Mouse (Mus musculus) heart, embryonic 10.5 days (tissue): ENCODE data around the gene Ttc28. TPM values are rescaled to one million over a fixed set of nuclear protein-coding genes. Genes with fewer than 3 reads are reported as not detected.

ENCODE experiments used
- DNase-seq: peaks from one replicate; pipeline ENCODE4 v3.0.0-alpha.2; 2017; ENCODE audit warnings: low spot score
- H3K27ac ChIP-seq: fragments of 300-500 bp; sonication (generic); 2 replicates; pipeline ENCODE4 v1.5.1; 2016; ENCODE audit warnings: mild to moderate bottlenecking
- H3K27me3 ChIP-seq: fragments of 300-500 bp; sonication (generic); 2 replicates; pipeline ENCODE4 v1.6.1; 2016; ENCODE audit warnings: mild to moderate bottlenecking; ENCODE audit not compliant: poor library complexity, insufficient read depth, severe bottlenecking
- H3K36me3 ChIP-seq: fragments of 300-500 bp; sonication (generic); 2 replicates; pipeline ENCODE4 v1.6.1; 2016; ENCODE audit warnings: mild to moderate bottlenecking, moderate library complexity
- H3K4me1 ChIP-seq: fragments of 300-500 bp; sonication (generic); 2 replicates; pipeline ENCODE4 v1.6.1; 2016; ENCODE audit warnings: mild to moderate bottlenecking
- H3K4me3 ChIP-seq: fragments of 300-500 bp; sonication (generic); 2 replicates; pipeline ENCODE4 v1.5.1; 2016; ENCODE audit warnings: mild to moderate bottlenecking, moderate library complexity
- H3K9me3 ChIP-seq: fragments of 300-500 bp; sonication (generic); 2 replicates; pipeline ENCODE4 v1.6.1; 2016; ENCODE audit warnings: mild to moderate bottlenecking, moderate library complexity
- WGBS: fragments of 180-500 bp; shearing (Covaris S2); methylation state at CpG from one replicate; pipeline ENCODE4 v1.1.7; 2016; 5-methylcytosine and 5-hydroxymethylcytosine counted together
- polyA plus RNA-seq: library from polyadenylated mRNA; unstranded; fragments of >200 nt; fragmentation: Nextera tagmentation; extraction: Ambion mirVana; gene quantifications from 2 replicates; pipeline ENCODE4 v1.2.1, GENCODE M21; 2016

The Ttc28 gene
- polyA plus RNA-seq, 1 experiment from 2014 or later: 10.9 TPM

DNA sequence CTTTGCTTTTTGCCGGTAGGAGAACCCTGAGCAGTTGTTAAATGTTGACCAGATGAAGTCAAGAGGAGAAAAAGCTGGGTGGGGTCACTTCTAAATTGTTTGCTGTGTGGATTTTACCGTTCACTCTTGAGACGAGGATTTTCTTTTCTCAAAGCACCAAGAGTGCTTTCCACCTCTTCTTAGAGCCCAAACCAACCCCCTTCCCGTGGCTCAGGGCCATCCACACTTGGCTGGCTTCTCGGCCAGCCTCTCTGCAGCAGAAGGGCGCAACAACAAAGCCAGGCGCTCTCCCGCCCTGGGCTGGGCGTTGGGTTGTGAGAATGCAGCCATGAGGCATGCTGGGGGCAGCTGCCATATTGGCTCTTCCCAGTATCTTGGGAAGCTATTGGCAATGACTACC lies 170.5 kb downstream of the Ttc28 start:
- DNase-seq: no peak
- H3K27me3 ChIP-seq: peaks cover 74% of the 10 kb centered on the region
- no peaks in the 10 kb centered on the region for H3K9me3 ChIP-seq
- H3K4me1 ChIP-seq: peaks cover 29% of the 10 kb centered on the region
- H3K36me3 ChIP-seq: no peaks in the 10 kb centered on the region
- no peak overlapping the region for H3K4me3 ChIP-seq
- WGBS: 84% methylated on average over 9 of the region's 9 CpGs
- no peak overlapping the region for H3K27ac ChIP-seq

DNA sequence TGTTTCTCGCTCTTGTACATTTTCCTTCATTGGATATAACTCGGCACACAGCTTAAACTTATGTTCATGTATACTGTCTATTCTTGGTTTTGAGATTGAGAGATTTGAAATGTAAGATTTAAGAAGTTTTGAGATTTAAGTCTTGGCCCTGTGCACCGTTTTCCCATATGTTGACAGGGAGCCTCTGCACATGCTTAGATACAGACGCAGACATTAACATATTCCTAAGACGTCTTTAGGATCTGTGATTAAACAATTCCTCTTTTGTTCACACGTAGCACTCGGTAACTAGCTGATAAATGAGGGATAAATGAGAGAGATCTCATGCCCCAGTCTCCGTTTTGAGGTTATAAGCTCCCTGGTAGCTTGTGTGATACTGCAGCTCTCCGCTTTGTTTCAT lies 174.8 kb downstream of the Ttc28 start:
- H3K4me3 ChIP-seq: no peak overlapping the region
- H3K9me3 ChIP-seq: no peaks in the 10 kb centered on the region
- H3K36me3 ChIP-seq: no peaks in the 10 kb centered on the region
- H3K4me1 ChIP-seq: peaks cover 51% of the 10 kb centered on the region
- no peak for DNase-seq
- no peak overlapping the region for H3K27ac ChIP-seq
- 62% methylated on average over 9 of the region's 9 CpGs for WGBS
- H3K27me3 ChIP-seq: peaks cover 68% of the 10 kb centered on the region

DNA sequence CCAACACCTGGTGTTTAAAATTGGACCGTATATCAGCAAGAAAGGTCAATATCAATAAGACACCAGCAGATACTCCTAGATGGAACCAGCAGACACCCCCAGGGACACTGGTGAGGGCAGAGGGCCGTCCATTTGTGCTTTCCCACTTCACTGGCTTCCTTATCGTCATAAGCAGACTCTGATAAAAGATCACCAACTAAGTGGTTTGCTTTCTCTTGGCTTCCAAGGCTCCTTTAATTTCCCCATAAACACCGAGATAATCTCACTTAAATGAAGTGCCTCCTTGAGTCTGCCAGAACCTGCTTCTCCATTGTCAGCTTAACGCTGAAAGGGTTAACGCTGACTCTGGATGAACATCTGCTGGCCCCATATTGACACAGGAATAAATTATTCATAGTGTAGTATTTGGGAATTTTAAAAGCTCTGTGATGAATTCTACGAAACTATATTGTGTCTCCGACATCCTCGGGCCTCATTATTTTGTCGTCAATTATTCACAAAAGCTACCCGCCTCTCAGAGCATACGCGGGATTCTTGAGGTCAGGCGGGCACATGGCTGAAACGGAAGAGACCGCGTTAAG lies 175.3 kb downstream of the Ttc28 start:
- no peak overlapping the region for H3K27ac ChIP-seq
- no peaks in the 10 kb centered on the region for H3K36me3 ChIP-seq
- no peak overlapping the region for H3K4me3 ChIP-seq
- H3K9me3 ChIP-seq: no peaks in the 10 kb centered on the region
- 66% methylated on average over 17 of the region's 17 CpGs for WGBS
- H3K4me1 ChIP-seq: peaks cover 51% of the 10 kb centered on the region
- peaks cover 69% of the 10 kb centered on the region for H3K27me3 ChIP-seq
- DNase-seq: no peak

DNA sequence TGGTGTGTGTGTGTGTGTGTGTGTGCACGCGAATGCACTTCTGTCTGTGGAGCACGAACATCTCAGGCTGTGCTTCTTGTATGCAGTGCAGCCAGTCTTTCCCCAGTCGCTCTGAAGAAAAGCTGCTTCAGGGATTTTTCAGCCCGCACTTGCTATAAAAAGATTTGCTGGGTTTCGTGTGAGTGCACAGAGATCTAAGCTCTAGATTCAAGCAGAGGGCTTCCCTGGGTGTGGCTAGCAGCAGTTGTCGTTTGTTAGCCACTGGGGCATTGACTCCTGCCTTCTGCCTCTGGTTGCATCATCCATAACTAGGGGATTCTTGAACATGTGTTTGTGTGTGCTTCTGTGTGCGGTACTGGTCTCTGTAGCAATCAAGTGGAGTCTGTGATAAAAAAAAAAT lies 175.9 kb downstream of the Ttc28 start:
- H3K36me3 ChIP-seq: no peaks in the 10 kb centered on the region
- H3K27ac ChIP-seq: no peak overlapping the region
- 68% methylated on average over 8 of the region's 8 CpGs for WGBS
- H3K27me3 ChIP-seq: peaks cover 70% of the 10 kb centered on the region
- no peak overlapping the region for H3K4me3 ChIP-seq
- no peaks in the 10 kb centered on the region for H3K9me3 ChIP-seq
- DNase-seq: no peak
- H3K4me1 ChIP-seq: peaks cover 51% of the 10 kb centered on the region

DNA sequence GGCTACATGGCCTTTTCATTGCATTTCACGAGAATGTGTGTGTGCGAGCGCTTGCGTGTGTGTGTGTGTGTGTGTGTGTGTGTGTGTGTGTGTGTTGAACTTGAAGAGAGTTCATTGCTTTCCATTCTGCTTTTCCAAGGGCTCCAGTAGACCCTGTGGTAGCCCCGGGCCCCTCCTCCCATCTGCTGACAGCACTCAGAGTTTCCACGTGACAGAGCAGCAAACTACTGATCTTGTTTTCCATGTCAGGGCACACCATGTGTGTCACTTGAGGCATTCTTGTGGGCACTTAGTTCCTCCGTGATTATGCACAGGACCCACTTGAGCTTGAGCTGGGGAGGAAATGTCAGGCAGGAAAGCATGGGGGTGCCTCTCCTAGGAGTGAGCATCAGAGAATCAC lies 177.5 kb downstream of the Ttc28 start:
- 50% methylated on average over 7 of the region's 7 CpGs for WGBS
- Histone ChIP-seq H3K27ac (no peak overlapping the region), H3K9me3 (no peaks in the 10 kb centered on the region), H3K36me3 (no peaks in the 10 kb centered on the region), H3K4me1 (peaks cover 51% of the 10 kb centered on the region), H3K4me3 (no peak overlapping the region), H3K27me3 (peaks cover 76% of the 10 kb centered on the region)
- DNase-seq: peak; percentile 90

DNA sequence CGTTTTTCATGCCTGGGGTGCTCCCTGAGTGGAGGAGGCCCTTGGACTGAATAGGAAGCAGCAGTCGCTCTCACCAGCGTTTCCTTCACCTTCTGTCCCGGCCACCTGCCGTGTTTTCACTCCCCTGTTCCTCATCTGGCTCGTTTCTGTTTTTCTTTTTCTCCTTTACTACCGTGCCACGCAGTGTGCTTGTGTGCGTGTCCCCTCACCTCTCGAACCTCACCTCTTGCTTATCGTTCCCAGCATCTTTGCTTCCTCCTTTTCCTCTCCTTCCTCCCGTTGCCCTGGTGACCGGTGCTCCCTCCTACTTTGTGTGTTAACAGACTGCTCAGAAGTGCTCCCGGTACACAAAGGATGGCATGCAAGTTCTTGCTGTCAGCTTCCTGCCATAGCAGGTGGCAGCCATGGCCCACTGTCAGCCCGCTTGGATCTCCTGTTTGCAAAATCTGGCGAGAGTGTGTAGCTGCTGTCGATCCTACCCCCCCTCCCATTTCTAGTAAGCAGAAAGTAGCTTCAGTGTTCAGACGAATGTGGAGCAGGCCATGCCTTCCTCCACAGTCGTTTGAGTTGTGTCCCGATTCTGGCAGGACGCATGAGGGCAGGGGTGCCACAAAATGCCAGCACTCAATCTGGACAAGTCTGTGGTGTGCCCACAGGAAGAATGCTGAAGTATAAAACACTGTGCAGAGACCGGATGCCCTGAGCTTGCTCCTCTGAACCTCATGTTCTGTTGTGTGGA lies 179.0 kb downstream of the Ttc28 start:
- H3K4me1 ChIP-seq: peaks cover 51% of the 10 kb centered on the region
- no peak overlapping the region for H3K4me3 ChIP-seq
- WGBS: 68% methylated on average over 22 of the region's 22 CpGs
- H3K27me3 ChIP-seq: peaks cover 66% of the 10 kb centered on the region
- no peak overlapping the region for H3K27ac ChIP-seq
- H3K36me3 ChIP-seq: no peaks in the 10 kb centered on the region
- H3K9me3 ChIP-seq: no peaks in the 10 kb centered on the region
- no peak for DNase-seq

DNA sequence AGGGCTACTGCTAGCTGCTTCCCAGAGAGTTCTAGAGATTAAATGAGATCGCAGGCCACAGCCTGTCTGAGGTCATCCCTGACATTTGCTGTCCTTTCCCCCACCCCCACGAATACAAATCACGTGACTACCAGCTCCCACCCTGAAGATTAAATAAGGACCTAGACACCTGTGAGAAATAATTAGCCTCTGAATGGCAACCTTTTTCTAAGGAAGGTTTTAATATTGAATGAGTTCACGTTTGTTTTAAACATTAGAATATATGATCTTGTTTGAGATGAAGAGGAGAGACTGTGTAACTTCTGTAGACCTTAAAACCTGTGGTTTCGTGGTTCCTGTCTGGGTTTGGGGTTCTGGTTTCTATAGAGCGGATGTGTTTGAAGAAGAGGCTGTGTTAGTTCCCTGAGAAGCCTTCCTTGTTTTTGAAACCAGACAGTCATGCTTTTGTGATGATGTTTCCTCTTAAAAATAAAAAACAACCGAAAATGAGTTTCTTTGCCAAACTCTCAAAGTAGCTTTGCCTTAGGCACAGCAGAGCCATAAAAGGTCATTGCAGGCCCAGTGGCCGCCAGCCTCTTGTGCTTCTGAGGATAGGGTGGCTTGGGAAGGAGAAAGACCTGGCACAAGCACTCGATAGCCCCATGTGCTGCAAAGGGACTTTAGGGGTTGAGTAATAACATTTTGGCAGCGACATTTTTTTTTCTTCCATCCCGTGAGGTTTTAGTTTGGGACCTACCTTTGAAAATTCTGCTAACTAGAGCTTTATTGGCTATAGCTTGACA lies 179.7 kb downstream of the Ttc28 start:
- Histone ChIP-seq H3K27ac (no peak overlapping the region), H3K4me1 (peaks cover 44% of the 10 kb centered on the region), H3K36me3 (no peaks in the 10 kb centered on the region), H3K9me3 (no peaks in the 10 kb centered on the region), H3K27me3 (peaks cover 63% of the 10 kb centered on the region), H3K4me3 (no peak overlapping the region)
- no peak for DNase-seq
- 76% methylated on average over 11 of the region's 11 CpGs for WGBS

DNA sequence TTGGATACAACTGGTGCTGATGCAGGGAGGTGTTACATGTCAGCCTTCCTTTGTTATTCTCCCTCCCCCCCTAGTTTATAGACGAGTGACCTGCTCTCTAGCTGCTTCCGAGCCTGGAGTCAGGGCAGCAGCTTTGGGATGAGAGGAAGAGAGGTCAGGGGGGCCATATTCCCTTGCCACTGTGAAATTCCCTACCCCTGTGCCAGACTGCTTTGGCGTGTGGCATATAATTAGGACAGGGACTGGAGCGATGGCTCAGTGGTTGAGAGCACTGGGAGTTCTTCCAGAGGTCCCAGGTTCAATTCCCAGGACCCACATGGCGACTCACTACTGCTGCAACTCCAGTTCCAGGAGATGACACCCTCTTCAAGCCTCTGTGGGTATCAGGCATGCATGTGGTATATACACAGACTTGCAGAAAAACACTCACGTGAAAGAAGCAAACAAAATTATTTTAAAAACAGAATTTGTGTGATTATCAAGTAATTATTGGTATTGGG lies 180.7 kb downstream of the Ttc28 start:
- Histone ChIP-seq H3K4me3 (no peak overlapping the region), H3K36me3 (no peaks in the 10 kb centered on the region), H3K9me3 (no peaks in the 10 kb centered on the region), H3K27ac (no peak overlapping the region), H3K4me1 (peaks cover 35% of the 10 kb centered on the region), H3K27me3 (peaks cover 61% of the 10 kb centered on the region)
- 82% methylated on average over 6 of the region's 6 CpGs for WGBS
- peak; percentile 58 for DNase-seq

DNA sequence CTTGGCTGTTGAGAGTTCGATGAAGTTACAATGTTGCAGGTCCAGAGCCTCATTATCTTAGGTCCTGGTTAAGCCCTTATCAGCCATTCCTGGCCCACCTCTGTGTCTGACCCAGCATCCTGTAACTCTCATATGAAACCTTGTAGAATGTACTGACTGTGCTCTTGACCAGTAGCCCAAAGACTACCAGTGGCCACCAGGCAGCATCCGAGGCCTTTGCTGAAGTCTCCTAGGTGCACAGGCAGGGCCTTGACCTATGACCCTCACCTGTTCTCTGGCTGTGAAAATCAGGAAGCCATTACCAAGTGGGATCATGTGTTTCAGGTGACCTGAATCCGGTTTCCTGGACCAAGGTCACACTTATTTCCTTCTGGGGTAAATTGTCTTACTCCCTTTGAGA lies 183.6 kb downstream of the Ttc28 start:
- Histone ChIP-seq H3K4me1 (peaks cover 9% of the 10 kb centered on the region; the same call in 1 of the 2 replicates), H3K9me3 (no peaks in the 10 kb centered on the region), H3K36me3 (no peaks in the 10 kb centered on the region), H3K4me3 (no peak overlapping the region), H3K27ac (no peak overlapping the region), H3K27me3 (peaks cover 68% of the 10 kb centered on the region)
- DNase-seq: peak; percentile 66
- 78% methylated on average over 3 of the region's 3 CpGs for WGBS

DNA sequence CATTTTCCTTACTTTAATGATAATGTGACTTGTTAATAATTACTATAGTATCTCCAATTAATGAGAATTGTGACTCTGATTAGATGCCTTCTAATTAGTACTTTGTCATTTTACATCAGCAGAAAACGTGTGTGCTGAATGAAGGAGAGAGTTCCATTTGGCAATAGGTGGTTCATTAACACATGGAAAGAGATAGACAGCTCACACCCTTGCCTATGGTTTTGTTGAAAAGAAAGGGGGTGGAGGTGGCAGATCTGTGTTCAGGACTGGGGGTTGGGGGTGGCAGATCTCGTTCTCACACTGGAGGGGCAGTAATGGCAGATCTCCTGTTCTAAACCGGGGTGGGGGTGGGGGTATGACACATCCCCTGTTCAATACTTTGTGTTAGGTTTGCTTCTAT lies 184.4 kb downstream of the Ttc28 start:
- no peak overlapping the region for H3K4me3 ChIP-seq
- WGBS: 59% methylated on average over 3 of the region's 3 CpGs
- H3K27me3 ChIP-seq: peaks cover 68% of the 10 kb centered on the region
- no peaks in the 10 kb centered on the region for H3K36me3 ChIP-seq
- DNase-seq: no peak
- H3K4me1 ChIP-seq: peaks cover under 1% of the 10 kb centered on the region; the same call in 1 of the 2 replicates
- no peaks in the 10 kb centered on the region for H3K9me3 ChIP-seq
- H3K27ac ChIP-seq: no peak overlapping the region

DNA sequence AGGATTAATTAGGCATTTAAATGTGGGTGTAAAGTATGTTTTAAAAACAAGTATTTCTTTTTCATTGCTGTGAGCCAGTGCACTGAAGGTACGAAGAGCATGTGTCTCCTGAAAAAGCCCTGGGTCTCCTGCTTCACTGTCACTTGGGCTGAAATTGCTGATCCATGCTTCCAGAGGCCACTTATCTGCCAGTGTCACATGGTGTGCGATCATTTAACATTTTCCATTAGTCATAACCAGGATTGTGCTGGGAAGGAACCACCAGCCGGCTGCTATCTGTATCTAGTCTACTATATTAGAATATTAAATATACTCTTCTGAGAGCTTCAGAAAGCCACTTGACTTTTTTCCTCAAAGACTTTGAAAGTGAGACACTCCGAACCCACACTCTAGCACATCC lies 186.2 kb downstream of the Ttc28 start:
- Histone ChIP-seq H3K4me3 (no peak overlapping the region), H3K4me1 (no peaks in the 10 kb centered on the region), H3K27me3 (peaks cover 66% of the 10 kb centered on the region), H3K36me3 (no peaks in the 10 kb centered on the region), H3K9me3 (no peaks in the 10 kb centered on the region), H3K27ac (no peak overlapping the region)
- DNase-seq: no peak
- WGBS: 76% methylated on average over 4 of the region's 4 CpGs

DNA sequence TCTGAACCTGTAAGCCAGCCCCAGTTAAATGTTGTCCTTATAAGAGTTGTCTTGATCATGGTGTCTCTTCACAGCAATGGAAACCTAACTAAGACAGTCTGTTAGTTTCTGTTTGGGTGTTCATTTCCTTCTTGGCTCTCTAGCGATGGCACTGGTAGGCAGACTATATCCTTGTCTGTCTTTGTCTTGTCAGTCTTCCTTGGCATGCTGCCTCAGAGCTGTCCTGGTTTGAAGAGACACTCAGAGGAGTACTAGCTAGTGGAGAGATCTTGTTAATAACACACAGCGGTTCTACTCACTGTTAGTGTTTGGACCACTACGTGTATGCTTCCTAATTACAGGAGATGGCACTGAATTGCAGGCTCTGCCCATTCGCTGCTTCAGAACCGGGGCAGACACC lies 189.9 kb downstream of the Ttc28 start:
- WGBS: 90% methylated on average over 5 of the region's 5 CpGs
- no peak overlapping the region for H3K4me3 ChIP-seq
- no peak for DNase-seq
- peaks cover 46% of the 10 kb centered on the region; the same call in 1 of the 2 replicates for H3K27me3 ChIP-seq
- H3K36me3 ChIP-seq: no peaks in the 10 kb centered on the region; the same call in 1 of the 2 replicates
- H3K4me1 ChIP-seq: peaks cover 8% of the 10 kb centered on the region
- H3K9me3 ChIP-seq: no peaks in the 10 kb centered on the region
- H3K27ac ChIP-seq: no peak overlapping the region

DNA sequence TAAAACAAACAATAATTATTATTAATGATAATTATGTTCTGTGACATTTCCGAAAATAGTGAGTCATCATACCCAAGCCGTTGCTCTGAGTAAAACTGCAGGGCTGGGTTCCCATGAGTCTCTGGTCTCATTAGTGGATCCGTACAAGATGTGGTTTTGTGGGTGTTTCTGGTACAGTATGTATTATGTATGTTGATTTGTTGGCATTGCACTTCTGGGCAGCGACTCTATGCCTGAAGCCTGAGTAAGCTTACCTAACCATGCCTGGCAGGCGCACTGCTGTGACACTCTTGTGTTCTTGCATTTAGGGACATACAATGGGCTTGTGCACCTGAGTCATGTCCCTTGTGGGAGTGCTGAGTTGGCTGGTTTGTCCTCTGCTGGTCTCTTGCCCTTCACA lies 190.3 kb downstream of the Ttc28 start:
- no peak overlapping the region for H3K27ac ChIP-seq
- WGBS: 84% methylated on average over 5 of the region's 5 CpGs
- H3K36me3 ChIP-seq: no peaks in the 10 kb centered on the region; the same call in 1 of the 2 replicates
- H3K27me3 ChIP-seq: peaks cover 41% of the 10 kb centered on the region; the same call in 1 of the 2 replicates
- no peaks in the 10 kb centered on the region for H3K9me3 ChIP-seq
- no peak overlapping the region for H3K4me3 ChIP-seq
- H3K4me1 ChIP-seq: peaks cover 8% of the 10 kb centered on the region
- DNase-seq: no peak
